Mouse (Mus musculus): ENCODE measurements around the gene Cit. TPM values are rescaled to one million over a fixed set of nuclear protein-coding genes. Genes with fewer than 3 reads are reported as not detected.

Cit gene
- total RNA-seq, 2 experiments from 2014 or later: 20.1 to 24.9 TPM

DNA sequence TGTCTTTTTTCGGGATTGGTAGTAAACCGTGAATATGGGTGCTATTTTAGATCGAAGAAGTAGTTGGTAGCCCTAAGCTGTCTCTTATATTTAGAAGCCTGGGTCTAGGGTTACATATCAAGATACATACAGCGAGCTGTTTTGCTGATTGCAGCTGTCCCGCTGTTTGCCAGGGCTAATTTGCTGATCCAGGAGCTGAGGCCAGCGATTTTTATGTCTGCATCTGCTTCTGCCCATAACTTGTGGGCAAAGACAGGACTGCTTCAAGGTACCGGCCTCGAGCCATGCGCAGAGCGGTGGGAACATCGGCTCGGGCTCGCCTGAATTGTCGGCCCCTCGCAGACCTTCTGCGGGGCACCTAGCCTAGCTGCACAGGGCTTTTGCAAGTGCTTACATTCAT lies 191.4 kb downstream of the Cit start:
- no peak for DNase-seq (ENCODE audit: low spot score in 2 of 2)

DNA sequence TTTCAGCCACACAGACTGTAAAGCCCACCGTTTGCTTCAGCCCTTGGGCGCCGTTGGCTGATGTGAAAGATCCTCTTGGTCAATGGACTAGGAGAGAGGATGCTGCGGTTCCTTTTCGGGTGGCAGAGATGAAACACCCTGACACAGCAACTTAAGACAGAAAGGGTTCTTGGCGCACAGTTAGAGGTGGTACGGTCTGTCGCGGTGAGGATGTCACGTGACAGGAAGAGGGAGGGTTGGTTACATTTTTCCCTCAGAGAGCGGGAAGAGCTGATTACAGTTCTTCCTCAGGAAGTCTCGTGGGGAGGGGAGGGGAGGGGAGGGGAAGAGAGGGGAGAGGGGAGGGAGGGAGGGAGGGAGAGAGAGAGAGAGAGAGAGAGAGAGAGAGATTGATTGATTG lies 192.7 kb downstream of the Cit start:
- DNase-seq (ENCODE audit: low spot score in 2 of 2): no peak

DNA sequence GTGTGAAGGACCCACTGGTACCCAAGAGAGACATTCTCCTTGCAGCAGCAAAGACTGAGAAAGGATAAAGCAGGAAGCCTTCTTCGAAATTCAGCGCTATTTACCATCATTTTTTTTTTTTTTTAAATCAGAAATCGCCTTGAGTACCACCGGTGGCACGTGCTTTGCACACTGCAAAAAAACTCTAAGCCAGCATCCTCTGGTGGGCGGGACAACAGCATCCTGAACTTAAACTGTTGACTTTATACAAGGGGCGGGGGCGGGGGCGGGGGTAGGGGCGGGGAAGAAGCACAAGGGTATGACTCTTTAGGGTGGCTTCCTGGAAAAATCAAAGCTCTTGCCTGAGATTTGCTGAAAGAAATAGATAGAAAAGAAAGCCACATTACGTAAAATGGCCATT lies 194.6 kb downstream of the Cit start:
- DNase-seq (ENCODE audit: low spot score in 2 of 2): no peak

DNA sequence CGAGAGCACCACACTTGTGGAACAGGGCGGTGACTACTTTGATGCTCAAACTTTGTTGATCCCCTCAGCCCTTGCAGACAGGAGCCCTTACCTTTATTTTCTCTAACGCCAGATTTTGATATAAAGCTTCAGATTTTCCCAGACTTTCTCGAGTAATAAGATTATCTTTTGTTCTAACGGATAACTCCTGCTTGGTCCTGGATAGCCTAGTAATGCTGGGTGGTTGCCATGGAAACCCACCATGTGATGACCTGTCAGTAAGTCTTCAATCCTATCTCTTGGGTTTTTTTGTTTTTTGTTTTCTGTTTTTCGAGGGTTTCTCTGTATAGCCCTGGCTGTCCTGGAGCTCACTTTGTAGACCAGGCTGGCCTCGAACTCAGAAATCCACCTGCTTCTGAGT lies 197.2 kb downstream of the Cit start:
- DNase-seq (ENCODE audit: low spot score in 2 of 2): no peak

DNA sequence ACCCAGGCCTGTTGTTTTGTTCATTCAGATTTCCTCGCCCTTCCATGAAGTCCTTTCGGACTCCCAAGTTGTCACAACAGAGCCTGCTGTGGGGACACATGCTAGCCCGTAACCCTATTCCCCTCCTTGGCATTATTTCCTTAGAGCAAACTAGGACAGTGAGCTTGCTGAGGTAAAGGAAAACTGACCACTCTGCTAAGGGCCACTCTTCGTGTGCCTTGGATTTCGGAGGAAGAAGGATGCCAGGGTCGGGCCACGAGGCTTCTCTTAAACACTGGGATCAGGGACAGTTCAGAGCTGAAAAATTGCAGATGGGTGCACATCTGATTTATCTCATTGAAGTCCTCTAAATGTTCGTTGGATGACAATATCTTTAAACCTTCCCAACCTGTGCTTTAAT lies 200.5 kb downstream of the Cit start:
- DNase-seq (ENCODE audit: low spot score in 2 of 2): no peak

DNA sequence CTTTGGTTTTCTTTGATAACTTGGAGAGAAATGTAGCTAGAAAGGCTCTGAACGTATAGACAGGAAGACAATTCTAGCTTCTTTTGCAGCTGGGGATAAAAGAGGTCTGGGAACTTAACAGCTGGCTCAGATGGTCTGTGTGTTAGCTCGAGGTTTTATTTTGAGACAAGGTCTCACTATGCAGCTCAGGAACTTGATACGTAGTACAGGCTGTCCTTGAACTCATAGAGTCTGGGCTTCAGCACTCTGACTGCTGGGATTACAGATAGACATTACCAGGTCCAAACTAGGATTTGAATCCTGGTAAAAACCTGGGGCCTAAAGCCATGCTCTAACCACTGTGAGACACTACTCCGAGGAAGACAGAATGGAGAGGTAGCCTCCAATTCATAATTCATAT lies 201.2 kb downstream of the Cit start:
- DNase-seq (ENCODE audit: low spot score in 2 of 2): no peak

DNA sequence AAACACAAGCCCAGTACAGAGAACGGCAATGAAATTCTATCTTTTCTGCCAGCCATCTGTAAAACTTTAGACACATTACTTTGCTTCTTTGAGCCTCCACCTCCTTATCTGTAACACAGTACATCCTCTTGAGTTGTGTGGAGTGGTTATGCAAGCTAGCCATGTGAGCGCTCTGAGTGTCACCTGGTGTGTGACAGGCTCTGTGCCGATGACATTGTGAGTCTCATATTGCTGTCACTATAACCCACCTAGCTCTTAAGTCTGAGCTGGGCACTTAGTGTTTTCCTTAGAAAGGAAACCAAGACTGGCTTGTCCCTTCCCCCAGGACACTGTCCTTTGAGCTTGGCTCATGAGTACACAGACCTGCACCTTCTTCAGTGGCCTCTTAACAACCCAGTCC lies 203.2 kb downstream of the Cit start:
- DNase-seq (ENCODE audit: low spot score in 2 of 2): no peak

DNA sequence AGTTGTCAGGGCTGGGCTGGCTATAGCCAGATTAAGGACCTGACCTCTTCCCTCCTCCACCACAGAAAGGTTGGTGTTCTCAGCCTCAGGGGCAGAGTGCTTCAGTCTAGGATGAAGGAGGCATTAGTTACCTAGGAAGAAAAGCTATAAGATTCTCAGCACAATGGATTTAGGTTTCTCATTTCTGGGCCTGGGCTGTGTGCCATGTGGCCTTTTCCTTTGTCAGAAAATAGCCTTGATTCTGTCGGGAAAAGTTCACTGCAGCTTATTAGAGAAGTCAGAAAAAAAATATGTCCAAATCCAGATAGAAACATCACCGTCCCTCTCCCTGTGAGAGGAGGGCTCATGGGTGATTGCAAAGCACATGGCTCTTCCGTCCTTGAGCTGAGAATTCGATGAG lies 204.7 kb downstream of the Cit start:
- DNase-seq (ENCODE audit: low spot score in 2 of 2): no peak

DNA sequence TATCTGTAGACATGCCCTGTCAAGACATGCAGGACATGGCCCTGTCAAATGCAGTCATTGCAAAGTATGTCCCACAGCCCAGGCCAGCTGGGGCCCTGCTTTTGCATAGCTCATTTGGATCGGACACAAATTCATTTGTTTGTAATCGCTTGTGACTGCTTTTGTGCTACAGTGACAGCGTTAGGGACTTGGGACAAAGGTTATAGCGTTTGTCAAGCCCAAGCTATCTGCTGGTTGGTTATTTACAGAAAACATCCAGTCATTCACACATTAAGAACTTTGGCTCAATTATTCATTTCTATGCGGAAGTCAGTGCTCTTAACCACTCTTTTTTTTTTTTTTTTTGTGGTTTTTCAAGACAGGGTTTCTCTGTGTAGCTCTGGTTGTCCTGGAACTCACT lies 207.1 kb downstream of the Cit start:
- DNase-seq (ENCODE audit: low spot score in 2 of 2): no peak

DNA sequence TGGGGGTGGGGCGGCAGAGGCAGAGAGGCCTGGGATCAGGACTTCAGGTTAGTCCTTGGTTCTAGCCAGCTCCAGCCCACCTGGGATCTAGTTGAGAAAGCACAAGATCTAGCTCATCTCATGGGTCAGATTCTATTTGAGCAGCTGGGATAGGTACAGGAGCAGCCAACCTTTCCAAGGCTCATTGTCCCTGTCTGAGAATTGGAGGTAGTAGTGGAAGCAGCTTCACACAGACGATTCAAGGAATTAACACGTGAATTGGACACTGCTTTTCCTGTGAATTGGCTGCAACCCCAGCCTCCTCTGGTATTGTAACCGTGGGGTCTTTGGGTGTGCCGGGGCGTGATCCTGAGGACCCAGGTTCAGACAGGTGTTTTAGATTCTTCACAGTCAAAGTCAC lies 207.7 kb downstream of the Cit start:
- DNase-seq (ENCODE audit: low spot score in 2 of 2): no peak

Other genes with a start within 250 kb of the Cit start
- 10 to 100 TPM; 65.0 to 65.5 TPM for gene Rab35, start 213.4 kb upstream of the Cit start, total RNA-seq (2021)
- 10 to 100 TPM; 16.1 to 18.0 TPM for gene Bicdl1, start 113.7 kb upstream of the Cit start, total RNA-seq (2021)
- 10 to 100 TPM; 87.2 to 93.0 TPM for gene Prkab1, start 179.2 kb downstream of the Cit start, total RNA-seq (2021)
- 1 to 10 TPM in 1 of 2 experiments, under 1 TPM in 1; 0.14 to 1.1 TPM for gene Tmem233, start 238.0 kb downstream of the Cit start, total RNA-seq (2021)